Mouse (Mus musculus): ENCODE results near the gene Minos1. TPM values are rescaled to one million over a fixed set of nuclear protein-coding genes. Genes with fewer than 3 reads are reported as not detected.

Gene Minos1
- polyA plus RNA-seq, 1 experiment = 18.0 TPM

DNA sequence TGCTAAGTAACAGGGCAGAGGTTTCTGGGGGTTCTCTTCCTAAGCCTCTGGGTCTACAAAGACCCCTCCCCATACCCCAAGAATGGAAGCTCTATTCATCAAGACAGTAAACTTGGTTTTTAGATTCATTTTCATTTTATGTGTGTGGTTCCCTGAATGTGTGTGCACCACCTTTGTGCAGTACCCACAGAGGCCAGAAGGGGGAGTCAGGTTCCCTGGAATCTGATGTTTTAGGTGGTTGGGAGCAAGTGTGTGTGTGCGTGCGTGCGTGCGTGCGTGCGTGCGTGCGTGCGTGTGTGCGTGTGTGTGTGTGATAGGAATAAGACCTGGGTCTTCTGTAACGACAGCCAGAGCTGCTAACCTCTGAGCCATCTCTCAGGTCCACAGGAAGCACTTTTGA, 14.2 kb upstream of the Minos1 start:
- TF ChIP-seq CTCF (IDR thresholded peaks at IDR 0.05; ENCODE audit: extremely low read depth, insufficient read depth, insufficient read length, insufficient replicate concordance) (no peak), POLR2A (IDR thresholded peaks at IDR 0.05; ENCODE audit: low read depth, low read length) (no peak)
- WGBS = 96% methylated on average over 11 of the region's 11 CpGs
- Histone ChIP-seq H3K4me1 (ENCODE audit: control insufficient read depth, insufficient read depth, insufficient read length) (no peaks in the 10 kb centered on the region), H3K36me3 (ENCODE audit: control insufficient read depth, insufficient read depth, low read length) (no peaks in the 10 kb centered on the region), H3K27ac (ENCODE audit: insufficient read depth, low read length) (no peak overlapping the region), H3K27me3 (ENCODE audit: control insufficient read depth, insufficient read depth, low read length) (no peaks in the 10 kb centered on the region), H3K4me3 (ENCODE audit: extremely low read depth, insufficient read depth, insufficient read length) (no peak overlapping the region)
- no peak for DNase-seq (ENCODE audit: low read depth in 1 of 2, low spot score in 2 of 2)

- 93% methylated on average over 4 of the region's 4 CpGs for WGBS
- no peak overlapping the region for H3K4me3 ChIP-seq (ENCODE audit: extremely low read depth, insufficient read depth, insufficient read length)
- no peak for DNase-seq (ENCODE audit: low read depth in 1 of 2, low spot score in 2 of 2)
- no peaks in the 10 kb centered on the region for H3K27me3 ChIP-seq (ENCODE audit: control insufficient read depth, insufficient read depth, low read length)
- TF ChIP-seq CTCF (IDR thresholded peaks at IDR 0.05; ENCODE audit: extremely low read depth, insufficient read depth, insufficient read length, insufficient replicate concordance) (no peak), POLR2A (IDR thresholded peaks at IDR 0.05; ENCODE audit: low read depth, low read length) (no peak)
- H3K36me3 ChIP-seq (ENCODE audit: control insufficient read depth, insufficient read depth, low read length) = no peaks in the 10 kb centered on the region
- H3K4me1 ChIP-seq (ENCODE audit: control insufficient read depth, insufficient read depth, insufficient read length) = no peaks in the 10 kb centered on the region
- no peak overlapping the region for H3K27ac ChIP-seq (ENCODE audit: insufficient read depth, low read length)
Measured at GRCm38 (mm10) chr4:139144577-139144976, 13.7 kb upstream of the Minos1 start.

DNA sequence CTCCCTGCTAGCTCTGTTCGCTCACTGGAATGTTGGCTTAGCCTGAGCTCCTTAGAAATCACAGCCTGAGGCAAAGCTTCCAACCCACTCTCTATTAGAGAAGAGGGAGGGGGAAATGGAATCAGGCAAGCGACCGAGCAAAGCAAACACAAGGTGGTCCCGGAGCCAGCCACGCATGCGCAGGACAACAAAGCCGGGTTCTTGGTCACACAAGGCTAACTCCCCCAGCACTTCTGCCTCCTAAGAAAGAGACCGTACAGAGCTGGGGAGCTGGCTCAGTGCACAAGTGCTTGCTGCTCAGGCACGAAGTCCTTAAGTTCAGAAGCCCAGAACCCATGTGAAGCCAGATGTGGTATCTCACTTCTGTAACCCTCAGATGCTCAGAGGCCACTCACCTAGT, 12.1 kb upstream of the Minos1 start:
- no peaks in the 10 kb centered on the region for H3K4me1 ChIP-seq (ENCODE audit: control insufficient read depth, insufficient read depth, insufficient read length)
- no peak overlapping the region for H3K27ac ChIP-seq (ENCODE audit: insufficient read depth, low read length)
- H3K4me3 ChIP-seq (ENCODE audit: extremely low read depth, insufficient read depth, insufficient read length) = no peak overlapping the region
- no peaks in the 10 kb centered on the region for H3K27me3 ChIP-seq (ENCODE audit: control insufficient read depth, insufficient read depth, low read length)
- no peaks in the 10 kb centered on the region for H3K36me3 ChIP-seq (ENCODE audit: control insufficient read depth, insufficient read depth, low read length)
- DNase-seq (ENCODE audit: low read depth in 1 of 2, low spot score in 2 of 2) = no peak
- 81% methylated on average over 9 of the region's 9 CpGs for WGBS
- TF ChIP-seq CTCF (IDR thresholded peaks at IDR 0.05; ENCODE audit: extremely low read depth, insufficient read depth, insufficient read length, insufficient replicate concordance) = no peak
- no peak for TF ChIP-seq POLR2A (IDR thresholded peaks at IDR 0.05; ENCODE audit: low read depth, low read length)

- H3K27ac ChIP-seq (ENCODE audit: insufficient read depth, low read length) = no peak overlapping the region
- TF ChIP-seq CTCF (IDR thresholded peaks at IDR 0.05; ENCODE audit: extremely low read depth, insufficient read depth, insufficient read length, insufficient replicate concordance) = no peak
- no peak for TF ChIP-seq POLR2A (IDR thresholded peaks at IDR 0.05; ENCODE audit: low read depth, low read length)
- no peak overlapping the region for H3K4me3 ChIP-seq (ENCODE audit: extremely low read depth, insufficient read depth, insufficient read length)
- 64% methylated on average over 6 of the region's 6 CpGs for WGBS
- H3K36me3 ChIP-seq (ENCODE audit: control insufficient read depth, insufficient read depth, low read length) = no peaks in the 10 kb centered on the region
- no peaks in the 10 kb centered on the region for H3K4me1 ChIP-seq (ENCODE audit: control insufficient read depth, insufficient read depth, insufficient read length)
- H3K27me3 ChIP-seq (ENCODE audit: control insufficient read depth, insufficient read depth, low read length) = no peaks in the 10 kb centered on the region
- no peak for DNase-seq (ENCODE audit: low read depth in 1 of 2, low spot score in 2 of 2)
Measured at GRCm38 (mm10) chr4:139141785-139142184, 10.9 kb upstream of the Minos1 start.

GRCm38 (mm10) chr4:139140267-139140666, 9.4 kb upstream of the Minos1 start:
- peak in 1 of 2 experiments; percentile 10 for DNase-seq (ENCODE audit: low read depth in 1 of 2, low spot score in 2 of 2)
- H3K4me1 ChIP-seq (ENCODE audit: control insufficient read depth, insufficient read depth, insufficient read length) = no peaks in the 10 kb centered on the region
- H3K4me3 ChIP-seq (ENCODE audit: extremely low read depth, insufficient read depth, insufficient read length) = no peak overlapping the region
- TF ChIP-seq POLR2A (IDR thresholded peaks at IDR 0.05; ENCODE audit: low read depth, low read length) = no peak
- TF ChIP-seq CTCF (IDR thresholded peaks at IDR 0.05; ENCODE audit: extremely low read depth, insufficient read depth, insufficient read length, insufficient replicate concordance) = peak; percentile 45; the same call in 1 of the 2 replicates
- H3K27ac ChIP-seq (ENCODE audit: insufficient read depth, low read length) = no peak overlapping the region
- no peaks in the 10 kb centered on the region for H3K36me3 ChIP-seq (ENCODE audit: control insufficient read depth, insufficient read depth, low read length)
- 84% methylated on average over 2 of the region's 2 CpGs for WGBS
- H3K27me3 ChIP-seq (ENCODE audit: control insufficient read depth, insufficient read depth, low read length) = no peaks in the 10 kb centered on the region

GRCm38 (mm10) chr4:139136011-139136410, 5.1 kb upstream of the Minos1 start:
- no peaks in the 10 kb centered on the region for H3K27me3 ChIP-seq (ENCODE audit: control insufficient read depth, insufficient read depth, low read length)
- no peak for DNase-seq (ENCODE audit: low read depth in 1 of 2, low spot score in 2 of 2)
- no peaks in the 10 kb centered on the region for H3K4me1 ChIP-seq (ENCODE audit: control insufficient read depth, insufficient read depth, insufficient read length)
- WGBS = 88% methylated on average over 2 of the region's 2 CpGs
- no peak overlapping the region for H3K27ac ChIP-seq (ENCODE audit: insufficient read depth, low read length)
- H3K4me3 ChIP-seq (ENCODE audit: extremely low read depth, insufficient read depth, insufficient read length) = no peak overlapping the region
- no peaks in the 10 kb centered on the region for H3K36me3 ChIP-seq (ENCODE audit: control insufficient read depth, insufficient read depth, low read length)
- no peak for TF ChIP-seq POLR2A (IDR thresholded peaks at IDR 0.05; ENCODE audit: low read depth, low read length)
- TF ChIP-seq CTCF (IDR thresholded peaks at IDR 0.05; ENCODE audit: extremely low read depth, insufficient read depth, insufficient read length, insufficient replicate concordance) = no peak

DNA sequence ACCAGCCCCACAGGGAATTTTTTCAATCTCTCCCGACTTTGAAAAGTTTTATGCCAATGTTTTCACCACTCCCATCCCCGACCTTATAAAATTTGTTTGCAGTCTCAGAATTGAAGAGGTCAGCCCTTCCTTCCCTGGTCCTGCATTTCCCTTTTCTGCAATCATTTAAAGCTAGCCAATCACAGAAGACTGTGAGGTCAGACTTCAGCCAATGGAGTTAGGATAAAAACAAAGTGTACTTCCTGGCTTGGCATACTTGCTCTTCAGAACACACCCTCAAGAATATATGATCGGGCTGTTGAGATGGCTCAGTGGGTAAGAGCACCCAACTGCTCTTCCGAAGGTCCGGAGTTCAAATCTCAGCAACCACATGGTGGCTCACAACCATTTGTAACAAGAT, 2.2 kb upstream of the Minos1 start:
- DNase-seq (ENCODE audit: low read depth in 1 of 2, low spot score in 2 of 2) = no peak
- H3K36me3 ChIP-seq (ENCODE audit: control insufficient read depth, insufficient read depth, low read length) = no peaks in the 10 kb centered on the region
- WGBS = 78% methylated on average over 5 of the region's 5 CpGs
- H3K27me3 ChIP-seq (ENCODE audit: control insufficient read depth, insufficient read depth, low read length) = no peaks in the 10 kb centered on the region
- no peak overlapping the region for H3K27ac ChIP-seq (ENCODE audit: insufficient read depth, low read length)
- H3K4me3 ChIP-seq (ENCODE audit: extremely low read depth, insufficient read depth, insufficient read length) = no peak overlapping the region
- peaks cover 5% of the 10 kb centered on the region for H3K4me1 ChIP-seq (ENCODE audit: control insufficient read depth, insufficient read depth, insufficient read length)
- TF ChIP-seq POLR2A (IDR thresholded peaks at IDR 0.05; ENCODE audit: low read depth, low read length) (no peak), CTCF (IDR thresholded peaks at IDR 0.05; ENCODE audit: extremely low read depth, insufficient read depth, insufficient read length, insufficient replicate concordance) (no peak)

All from spleen, adult 2 months (tissue).